Mouse (Mus musculus) kidney, embryonic 14.5 days (tissue): ENCODE measurements around the gene Umad1. TPM values are rescaled to one million over a fixed set of nuclear protein-coding genes. Genes with fewer than 3 reads are reported as not detected.
A peak's percentile ranks its signal among the peaks of the same experiment; 100 is the strongest.

Source experiments
- ATAC-seq: fragments of 200-750 bp; cut with Nextera tagmentation; 2 replicates; pipeline ENCODE4 v1.8.0; 2017; ENCODE audit warnings: moderate number of reproducible peaks, mild to moderate bottlenecking, moderate TSS enrichment, moderate library complexity; ENCODE audit not compliant: low FRiP score, low TSS enrichment
- H3K27ac ChIP-seq: fragments of 300-500 bp; sonication (generic); 2 replicates; pipeline ENCODE4 v1.5.1; 2014; ENCODE audit warnings: low read depth, mild to moderate bottlenecking, low read length, moderate library complexity, mixed read lengths
- H3K27me3 ChIP-seq: fragments of 300-500 bp; sonication (generic); 2 replicates; pipeline ENCODE4 v1.6.1; 2014; ENCODE audit warnings: mild to moderate bottlenecking, low read length; ENCODE audit not compliant: control insufficient read depth, insufficient read depth
- H3K36me3 ChIP-seq: fragments of 300-500 bp; sonication (generic); 2 replicates; pipeline ENCODE4 v1.6.1; 2014; ENCODE audit warnings: low read length, mixed read lengths; ENCODE audit not compliant: control insufficient read depth, insufficient read depth
- H3K4me1 ChIP-seq: fragments of 300-500 bp; sonication (generic); 2 replicates; pipeline ENCODE4 v1.6.1; 2014; ENCODE audit warnings: low read length, mixed read lengths; ENCODE audit not compliant: control insufficient read depth, insufficient read depth
- H3K4me2 ChIP-seq: fragments of 300-500 bp; sonication (generic); replicated peaks from 2 replicates; pipeline ENCODE4 v1.6.1; 2014; ENCODE audit warnings: low read depth, mild to moderate bottlenecking, low read length
- H3K4me3 ChIP-seq: fragments of 300-500 bp; sonication (generic); 2 replicates; pipeline ENCODE4 v1.5.1; 2014; ENCODE audit warnings: mild to moderate bottlenecking, low read length
- H3K9ac ChIP-seq: fragments of 300-500 bp; sonication (generic); 2 replicates; pipeline ENCODE4 v1.6.1; 2014; ENCODE audit warnings: low read depth, mild to moderate bottlenecking, low read length, moderate library complexity
- H3K9me3 ChIP-seq: fragments of 300-500 bp; sonication (generic); 2 replicates; pipeline ENCODE4 v1.6.1; 2016; ENCODE audit warnings: low read length; ENCODE audit not compliant: control insufficient read depth
- WGBS: fragments of 180-500 bp; shearing (Covaris S2); extraction: QIAGEN DNeasy Blood & Tissue Kit; methylation state at CpG from one replicate; pipeline ENCODE4 v1.1.7; 2014; 5-methylcytosine and 5-hydroxymethylcytosine counted together
- polyA plus RNA-seq: library from polyadenylated mRNA; unstranded; fragments of >200 nt; fragmentation: Nextera tagmentation; extraction: Ambion mirVana; gene quantifications from 2 replicates; pipeline ENCODE4 v1.2.1, GENCODE M21; 2014

Gene Umad1
- polyA plus RNA-seq, 1 experiment from 2014 or later = 19.7 TPM

DNA sequence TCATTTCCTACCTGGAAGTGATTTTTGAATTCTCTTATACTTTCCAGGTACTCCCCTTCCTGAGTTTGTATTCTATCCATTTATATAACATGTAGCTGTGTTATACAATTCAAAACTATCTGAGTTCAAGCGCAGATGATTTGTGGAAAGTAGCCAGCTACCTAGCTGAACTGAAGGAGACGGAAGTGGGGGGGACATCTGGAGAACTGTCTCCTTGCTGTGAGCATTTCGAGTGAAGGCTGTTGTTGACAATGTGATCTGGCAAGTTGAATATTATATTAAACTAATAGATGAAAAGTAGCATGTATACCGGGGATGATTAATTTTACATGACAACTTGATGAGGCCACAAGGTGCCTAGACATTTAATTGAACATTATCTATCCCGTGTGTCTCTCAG is 196.5 kb downstream of the Umad1 start:
- H3K27ac ChIP-seq = no peak overlapping the region
- H3K4me3 ChIP-seq = no peak overlapping the region
- no peaks in the 10 kb centered on the region for H3K27me3 ChIP-seq
- H3K9me3 ChIP-seq = no peaks in the 10 kb centered on the region
- WGBS = 85% methylated on average over 5 of the region's 5 CpGs
- ATAC-seq = no peak
- H3K36me3 ChIP-seq = no peaks in the 10 kb centered on the region
- H3K4me1 ChIP-seq = no peaks in the 10 kb centered on the region
- H3K4me2 ChIP-seq = no peak overlapping the region
- H3K9ac ChIP-seq = no peak overlapping the region

DNA sequence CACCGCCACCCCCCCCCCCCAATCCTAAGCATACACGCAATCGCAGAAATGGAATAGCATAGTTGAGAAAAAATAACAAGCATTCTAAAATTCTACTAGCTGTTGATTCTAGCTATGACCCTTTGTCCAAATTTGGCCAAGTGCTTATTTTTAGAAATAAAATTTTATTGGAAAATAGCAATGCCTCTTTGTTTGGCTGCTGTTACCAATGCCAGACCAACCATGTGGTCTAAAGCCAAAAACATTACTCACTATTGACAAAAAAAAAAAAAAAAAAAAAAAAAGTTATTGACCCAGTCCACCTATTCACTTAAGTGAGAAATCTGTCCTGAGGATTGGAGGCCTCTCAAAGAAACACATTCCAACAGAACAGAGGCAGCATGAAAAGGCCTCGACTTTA is 199.5 kb downstream of the Umad1 start:
- no peak overlapping the region for H3K9ac ChIP-seq
- 93% methylated on average over 4 of the region's 4 CpGs for WGBS
- H3K27ac ChIP-seq = no peak overlapping the region
- no peaks in the 10 kb centered on the region for H3K27me3 ChIP-seq
- no peak overlapping the region for H3K4me2 ChIP-seq
- ATAC-seq = no peak
- H3K4me1 ChIP-seq = no peaks in the 10 kb centered on the region
- H3K36me3 ChIP-seq = no peaks in the 10 kb centered on the region
- no peaks in the 10 kb centered on the region for H3K9me3 ChIP-seq
- H3K4me3 ChIP-seq = no peak overlapping the region

DNA sequence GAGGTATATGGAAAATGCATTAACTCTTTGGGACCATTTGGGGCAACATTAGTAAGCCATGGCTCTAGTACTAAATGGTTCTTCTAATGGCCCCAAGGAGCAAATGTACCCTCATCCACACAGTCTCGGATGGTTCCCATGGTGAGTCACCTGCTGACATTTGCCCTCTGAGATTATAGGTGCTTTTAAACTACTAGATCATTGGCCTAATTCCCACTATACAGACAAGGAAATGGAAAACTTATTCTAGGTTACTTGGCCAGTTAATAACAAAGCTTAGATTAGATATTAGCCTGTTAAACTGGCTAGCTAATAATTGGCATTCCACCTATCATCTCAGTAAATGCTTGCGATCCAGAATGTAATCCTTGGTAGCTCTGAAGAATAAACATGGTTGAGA is 203.4 kb downstream of the Umad1 start:
- 72% methylated on average over 2 of the region's 2 CpGs for WGBS
- Histone ChIP-seq H3K36me3 (no peaks in the 10 kb centered on the region), H3K9ac (no peak overlapping the region), H3K4me1 (no peaks in the 10 kb centered on the region), H3K4me2 (no peak overlapping the region), H3K27ac (no peak overlapping the region), H3K27me3 (no peaks in the 10 kb centered on the region), H3K4me3 (no peak overlapping the region), H3K9me3 (no peaks in the 10 kb centered on the region)
- peak; percentile 39; the same call in 1 of the 2 replicates for ATAC-seq

DNA sequence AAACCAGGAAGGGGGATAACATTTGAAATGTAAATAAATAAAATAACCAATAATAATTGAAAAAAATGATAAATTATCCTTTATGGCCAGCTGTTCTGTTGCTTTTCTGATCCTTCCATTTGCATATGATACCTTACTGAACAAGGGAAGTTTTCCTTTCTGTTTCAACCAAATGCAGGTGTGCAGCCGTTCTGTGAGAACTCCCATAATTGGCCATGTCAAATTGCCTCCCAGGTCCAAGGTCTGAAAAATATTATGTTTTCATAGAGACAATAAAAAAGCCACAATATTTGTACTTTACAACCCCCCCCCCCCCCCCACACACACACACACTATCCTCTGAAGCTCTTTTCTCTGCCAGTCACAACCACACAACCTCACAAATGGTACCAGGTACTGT is 206.3 kb downstream of the Umad1 start:
- H3K4me1 ChIP-seq = no peaks in the 10 kb centered on the region
- H3K27ac ChIP-seq = no peak overlapping the region
- ATAC-seq = no peak
- no peaks in the 10 kb centered on the region for H3K9me3 ChIP-seq
- no peaks in the 10 kb centered on the region for H3K36me3 ChIP-seq
- 67% methylated on average over 1 of the region's 1 CpGs for WGBS
- no peak overlapping the region for H3K4me3 ChIP-seq
- no peaks in the 10 kb centered on the region for H3K27me3 ChIP-seq
- no peak overlapping the region for H3K9ac ChIP-seq
- H3K4me2 ChIP-seq = no peak overlapping the region

DNA sequence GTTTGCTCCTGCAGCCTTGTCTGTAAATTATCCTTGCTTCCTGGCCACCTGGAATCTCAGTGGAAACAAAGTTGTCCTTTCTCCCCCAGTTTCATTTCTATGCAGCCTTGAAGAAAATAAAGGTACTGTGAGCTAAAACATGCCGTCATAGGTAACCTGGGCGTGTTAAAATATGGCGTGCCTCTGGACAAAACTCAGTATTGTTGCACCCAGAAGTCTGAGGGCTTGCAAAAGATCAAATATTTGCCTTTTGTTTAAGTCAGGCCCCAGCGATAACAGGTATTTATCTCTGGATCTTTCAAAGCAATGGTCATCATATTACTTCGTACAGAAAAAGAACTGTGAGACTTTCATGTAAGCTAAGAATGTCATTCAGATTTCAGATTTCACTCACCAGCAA is 206.9 kb downstream of the Umad1 start:
- Histone ChIP-seq H3K4me2 (no peak overlapping the region), H3K9me3 (no peaks in the 10 kb centered on the region), H3K36me3 (no peaks in the 10 kb centered on the region), H3K4me1 (no peaks in the 10 kb centered on the region), H3K27ac (no peak overlapping the region), H3K9ac (no peak overlapping the region), H3K27me3 (no peaks in the 10 kb centered on the region), H3K4me3 (no peak overlapping the region)
- WGBS = 72% methylated on average over 5 of the region's 5 CpGs
- ATAC-seq = no peak

DNA sequence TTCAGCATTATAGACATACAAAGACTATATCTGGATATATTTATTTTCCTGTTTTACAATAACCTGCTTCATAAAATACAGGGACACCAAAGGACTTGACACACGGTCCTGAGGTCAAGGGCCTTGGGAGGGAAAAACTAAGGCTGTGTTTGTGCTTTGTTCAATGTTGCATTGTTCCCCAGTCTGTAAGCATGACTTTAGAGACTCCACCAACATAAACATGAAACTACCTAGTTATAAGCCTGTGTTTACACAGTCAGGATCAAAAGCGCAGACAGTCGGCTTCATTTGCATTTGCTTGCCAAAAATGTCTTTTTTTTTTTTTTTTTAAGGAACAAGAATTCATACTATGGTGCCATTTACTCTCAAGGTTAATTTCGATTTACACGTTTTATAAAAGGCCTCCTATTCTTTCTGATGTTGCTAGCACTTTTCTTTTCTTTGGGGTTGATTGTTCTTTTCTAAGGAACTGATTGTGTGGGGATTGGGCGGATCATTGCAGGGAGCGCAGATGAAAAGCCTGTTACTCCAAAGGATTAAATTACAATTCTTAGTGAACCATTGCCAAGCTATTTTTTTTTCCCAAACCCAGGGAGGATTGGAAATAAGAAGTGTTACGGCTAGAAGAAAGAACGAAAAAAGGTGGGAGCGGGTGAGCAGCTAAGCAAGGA is 208.7 kb downstream of the Umad1 start:
- 53% methylated on average over 10 of the region's 10 CpGs for WGBS
- Histone ChIP-seq H3K27ac (no peak overlapping the region), H3K4me2 (no peak overlapping the region), H3K4me3 (no peak overlapping the region), H3K36me3 (no peaks in the 10 kb centered on the region), H3K9ac (no peak overlapping the region), H3K27me3 (no peaks in the 10 kb centered on the region), H3K9me3 (no peaks in the 10 kb centered on the region), H3K4me1 (no peaks in the 10 kb centered on the region)
- ATAC-seq = no peak

DNA sequence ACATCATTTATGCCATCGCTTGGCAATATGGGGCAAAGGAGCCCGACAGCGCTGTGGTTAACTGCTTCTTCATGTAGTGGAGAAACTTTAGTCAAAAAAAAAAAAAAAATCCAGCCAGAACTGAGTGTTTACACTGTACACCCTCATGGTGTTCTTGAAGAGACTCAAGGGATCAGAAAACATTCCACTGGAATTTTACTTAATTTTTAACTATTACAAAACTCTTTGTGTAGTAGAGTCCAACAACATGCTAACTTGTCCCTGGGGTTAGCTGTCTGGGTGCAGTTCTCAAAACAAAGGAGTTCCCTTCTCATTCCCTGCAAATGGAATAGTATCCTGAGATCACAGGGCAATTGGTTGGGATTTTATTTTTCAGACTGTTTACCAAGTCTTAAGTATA is 210.8 kb downstream of the Umad1 start:
- Histone ChIP-seq H3K27me3 (no peaks in the 10 kb centered on the region), H3K9me3 (no peaks in the 10 kb centered on the region), H3K27ac (no peak overlapping the region), H3K4me1 (no peaks in the 10 kb centered on the region), H3K4me3 (no peak overlapping the region), H3K4me2 (no peak overlapping the region), H3K36me3 (no peaks in the 10 kb centered on the region), H3K9ac (no peak overlapping the region)
- no peak for ATAC-seq
- WGBS = 87% methylated on average over 3 of the region's 3 CpGs

DNA sequence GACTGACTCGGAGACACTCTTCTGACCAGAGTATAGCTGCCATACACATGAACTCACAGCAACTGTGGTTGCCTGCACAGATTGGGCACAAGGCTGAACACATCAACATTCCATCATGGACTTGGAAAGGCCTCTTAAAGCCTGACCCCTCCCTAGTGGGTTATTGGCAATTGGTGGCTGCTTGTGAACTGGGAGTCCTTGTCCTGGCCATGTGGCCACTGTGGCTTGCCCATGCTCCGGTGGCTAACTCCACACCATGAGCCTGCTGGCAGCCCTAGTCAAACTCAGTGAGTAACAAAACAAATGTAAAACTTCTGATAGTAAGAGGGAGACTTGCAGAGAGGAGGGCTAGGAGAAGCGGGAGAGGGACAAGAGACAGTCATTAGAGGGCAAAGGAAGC is 213.0 kb downstream of the Umad1 start:
- H3K4me3 ChIP-seq = no peak overlapping the region
- no peaks in the 10 kb centered on the region for H3K4me1 ChIP-seq
- no peaks in the 10 kb centered on the region for H3K27me3 ChIP-seq
- H3K9ac ChIP-seq = no peak overlapping the region
- WGBS = 87% methylated on average over 3 of the region's 3 CpGs
- ATAC-seq = no peak
- H3K36me3 ChIP-seq = no peaks in the 10 kb centered on the region
- H3K9me3 ChIP-seq = no peaks in the 10 kb centered on the region
- H3K27ac ChIP-seq = no peak overlapping the region
- H3K4me2 ChIP-seq = no peak overlapping the region

DNA sequence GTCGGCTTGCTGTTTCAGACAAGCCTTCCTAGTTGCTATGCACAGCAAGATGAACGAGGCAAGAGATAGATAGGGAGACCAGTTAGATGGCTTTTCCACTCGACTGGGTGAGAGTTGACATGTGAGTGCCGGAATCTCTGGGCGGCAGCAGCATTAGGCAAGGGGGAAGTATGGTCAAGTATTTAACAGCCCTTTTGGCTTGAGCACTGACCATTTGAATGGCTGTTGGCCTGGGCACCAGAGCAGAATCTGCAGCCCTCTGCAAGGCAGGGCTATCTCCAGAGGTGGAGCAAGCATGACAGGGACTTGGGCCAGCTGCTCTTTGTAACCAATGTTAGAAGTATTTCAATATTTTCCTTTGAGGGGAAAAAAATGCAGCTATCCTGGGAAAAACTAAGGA is 213.8 kb downstream of the Umad1 start:
- no peak overlapping the region for H3K4me2 ChIP-seq
- H3K4me1 ChIP-seq = no peaks in the 10 kb centered on the region
- no peaks in the 10 kb centered on the region for H3K36me3 ChIP-seq
- H3K27ac ChIP-seq = no peak overlapping the region
- H3K27me3 ChIP-seq = no peaks in the 10 kb centered on the region
- 30% methylated on average over 5 of the region's 5 CpGs for WGBS
- no peak overlapping the region for H3K9ac ChIP-seq
- ATAC-seq = no peak; the same call in 1 of the 2 replicates
- no peak overlapping the region for H3K4me3 ChIP-seq
- H3K9me3 ChIP-seq = no peaks in the 10 kb centered on the region
